Mouse (Mus musculus) heart, embryonic 16.5 days (tissue): ENCODE data around the gene Endou. TPM values are rescaled to one million over a fixed set of nuclear protein-coding genes. Genes with fewer than 3 reads are reported as not detected.

Experiments used
- ATAC-seq: fragments of 200-750 bp; cut with Nextera tagmentation; replicated peaks from 2 replicates; pipeline ENCODE4 v1.8.0; 2017; ENCODE audit warnings: moderate number of reproducible peaks; ENCODE audit not compliant: insufficient read depth, low FRiP score; ENCODE audit errors: extremely low read depth
- H3K27ac ChIP-seq: fragments of 300-500 bp; sonication (generic); 2 replicates; pipeline ENCODE4 v1.5.1; 2014; ENCODE audit warnings: mild to moderate bottlenecking, low read length, control low read depth, moderate library complexity
- H3K27me3 ChIP-seq: fragments of 300-500 bp; sonication (generic); 2 replicates; pipeline ENCODE4 v1.6.1; 2014; ENCODE audit warnings: low read length, mixed read lengths; ENCODE audit not compliant: control insufficient read depth, insufficient read depth
- H3K36me3 ChIP-seq: fragments of 300-500 bp; sonication (generic); 2 replicates; pipeline ENCODE4 v1.6.1; 2014; ENCODE audit not compliant: control insufficient read depth, insufficient read depth
- H3K4me1 ChIP-seq: fragments of 300-500 bp; sonication (generic); 2 replicates; pipeline ENCODE4 v1.6.1; 2014; ENCODE audit warnings: low read length, mixed read lengths; ENCODE audit not compliant: control insufficient read depth, insufficient read depth
- H3K4me2 ChIP-seq: fragments of 300-500 bp; sonication (generic); 2 replicates; pipeline ENCODE4 v1.6.1; 2014; ENCODE audit warnings: low read depth, mild to moderate bottlenecking, control low read depth, low read length
- H3K4me3 ChIP-seq: fragments of 300-500 bp; sonication (generic); 2 replicates; pipeline ENCODE4 v1.5.1; 2014; ENCODE audit warnings: mild to moderate bottlenecking, control low read depth, low read length
- H3K9ac ChIP-seq: fragments of 300-500 bp; sonication (generic); 2 replicates; pipeline ENCODE4 v1.6.1; 2014; ENCODE audit warnings: low read length, control low read depth
- H3K9me3 ChIP-seq: fragments of 300-500 bp; sonication (generic); replicated peaks from 2 replicates; pipeline ENCODE4 v1.6.1; 2016; ENCODE audit warnings: low read length; ENCODE audit not compliant: control insufficient read depth
- WGBS: fragments of 180-500 bp; shearing (Covaris S2); extraction: QIAGEN DNeasy Blood & Tissue Kit; methylation state at CpG from one replicate; pipeline ENCODE4 v1.1.7; 2014; 5-methylcytosine and 5-hydroxymethylcytosine counted together
- polyA plus RNA-seq: library from polyadenylated mRNA; unstranded; fragments of >200 nt; fragmentation: Nextera tagmentation; extraction: Ambion mirVana; gene quantifications from 2 replicates; pipeline ENCODE4 v1.2.1, GENCODE M21; 2015

The Endou gene
- polyA plus RNA-seq, 1 experiment from 2014 or later: 9.6 TPM

GRCm38 (mm10) chr15:97749397-97749796, 18.3 kb upstream of the Endou start:
- ATAC-seq: no peak
- peak overlapping the region; percentile 44; the same call in 1 of the 2 replicates for H3K9ac ChIP-seq
- no peaks in the 10 kb centered on the region for H3K27me3 ChIP-seq
- peaks cover 42% of the 10 kb centered on the region for H3K4me1 ChIP-seq
- H3K9me3 ChIP-seq: no peaks in the 10 kb centered on the region
- H3K27ac ChIP-seq: no peak overlapping the region
- H3K4me3 ChIP-seq: peak overlapping the region; percentile 12; the same call in 1 of the 2 replicates
- no peaks in the 10 kb centered on the region for H3K36me3 ChIP-seq
- WGBS: 87% methylated on average over 9 of the region's 9 CpGs
- peak overlapping the region; percentile 28 for H3K4me2 ChIP-seq

GRCm38 (mm10) chr15:97748964-97749363, 17.8 kb upstream of the Endou start:
- ATAC-seq: no peak
- WGBS: 87% methylated on average over 4 of the region's 4 CpGs
- Histone ChIP-seq H3K9me3 (no peaks in the 10 kb centered on the region), H3K4me2 (peak overlapping the region; percentile 29), H3K4me3 (peak overlapping the region; percentile 26; the same call in 1 of the 2 replicates), H3K27me3 (no peaks in the 10 kb centered on the region), H3K4me1 (peaks cover 38% of the 10 kb centered on the region), H3K36me3 (no peaks in the 10 kb centered on the region), H3K27ac (peak overlapping the region; percentile 76), H3K9ac (peak overlapping the region; percentile 48; the same call in 1 of the 2 replicates)

- 28% methylated on average over 10 of the region's 10 CpGs for WGBS
- Histone ChIP-seq H3K9ac (peak overlapping the region; percentile 48), H3K9me3 (no peaks in the 10 kb centered on the region), H3K4me2 (peak overlapping the region; percentile 36), H3K4me3 (peak overlapping the region; percentile 26; the same call in 1 of the 2 replicates), H3K36me3 (no peaks in the 10 kb centered on the region), H3K27me3 (no peaks in the 10 kb centered on the region), H3K27ac (peak overlapping the region; percentile 76), H3K4me1 (peaks cover 38% of the 10 kb centered on the region)
- ATAC-seq: peak; percentile 65
Observed at GRCm38 (mm10) chr15:97748309-97748708, 17.2 kb upstream of the Endou start.

- Histone ChIP-seq H3K27ac (no peak overlapping the region; the same call in 1 of the 2 replicates), H3K4me3 (no peak overlapping the region), H3K9me3 (no peaks in the 10 kb centered on the region), H3K4me1 (peaks cover 40% of the 10 kb centered on the region), H3K9ac (no peak overlapping the region), H3K4me2 (no peak overlapping the region), H3K27me3 (no peaks in the 10 kb centered on the region), H3K36me3 (no peaks in the 10 kb centered on the region)
- WGBS: 87% methylated on average over 4 of the region's 4 CpGs
- ATAC-seq: no peak
Observed at GRCm38 (mm10) chr15:97747486-97747885, 16.3 kb upstream of the Endou start.

- 87% methylated on average over 24 of the region's 24 CpGs for WGBS
Observed at GRCm38 (mm10) chr15:97746748-97747147, 15.6 kb upstream of the Endou start.

GRCm38 (mm10) chr15:97746278-97746677, 15.1 kb upstream of the Endou start:
- Histone ChIP-seq H3K4me2 (no peak overlapping the region), H3K27me3 (no peaks in the 10 kb centered on the region), H3K36me3 (no peaks in the 10 kb centered on the region), H3K9me3 (no peaks in the 10 kb centered on the region), H3K9ac (no peak overlapping the region), H3K27ac (no peak overlapping the region), H3K4me1 (peaks cover 50% of the 10 kb centered on the region), H3K4me3 (no peak overlapping the region)
- no peak for ATAC-seq
- WGBS: 85% methylated on average over 10 of the region's 10 CpGs

More at GRCm38 (mm10) chr15:97746748-97747147, 15.6 kb upstream of the Endou start:
- Histone ChIP-seq H3K4me3 (no peak overlapping the region), H3K4me1 (peaks cover 48% of the 10 kb centered on the region), H3K9ac (no peak overlapping the region), H3K36me3 (no peaks in the 10 kb centered on the region), H3K27ac (no peak overlapping the region), H3K9me3 (no peaks in the 10 kb centered on the region), H3K27me3 (no peaks in the 10 kb centered on the region), H3K4me2 (no peak overlapping the region)
- no peak for ATAC-seq

- WGBS: 34% methylated on average over 10 of the region's 10 CpGs
- no peak overlapping the region for H3K4me2 ChIP-seq
- H3K27ac ChIP-seq: peak overlapping the region; percentile 64
- H3K4me1 ChIP-seq: peaks cover 43% of the 10 kb centered on the region
- H3K36me3 ChIP-seq: no peaks in the 10 kb centered on the region
- ATAC-seq: 0 out of 2 replicates have a peak, but pooled peaks have one; percentile 13
- no peaks in the 10 kb centered on the region for H3K27me3 ChIP-seq
- no peaks in the 10 kb centered on the region for H3K9me3 ChIP-seq
- H3K4me3 ChIP-seq: no peak overlapping the region
- H3K9ac ChIP-seq: peak overlapping the region; percentile 55
Observed at GRCm38 (mm10) chr15:97745331-97745730, 14.2 kb upstream of the Endou start.

GRCm38 (mm10) chr15:97744930-97745329, 13.8 kb upstream of the Endou start:
- H3K9ac ChIP-seq: peak overlapping the region; percentile 55
- H3K27me3 ChIP-seq: no peaks in the 10 kb centered on the region
- 0 out of 2 replicates have a peak, but pooled peaks have one; percentile 8 for ATAC-seq
- 66% methylated on average over 10 of the region's 10 CpGs for WGBS
- peaks cover 39% of the 10 kb centered on the region for H3K4me1 ChIP-seq
- H3K4me3 ChIP-seq: no peak overlapping the region
- no peaks in the 10 kb centered on the region for H3K9me3 ChIP-seq
- no peaks in the 10 kb centered on the region for H3K36me3 ChIP-seq
- no peak overlapping the region for H3K4me2 ChIP-seq
- peak overlapping the region; percentile 64 for H3K27ac ChIP-seq

- H3K9ac ChIP-seq: no peak overlapping the region
- no peaks in the 10 kb centered on the region for H3K27me3 ChIP-seq
- H3K4me2 ChIP-seq: no peak overlapping the region
- H3K27ac ChIP-seq: peak overlapping the region; percentile 17; the same call in 1 of the 2 replicates
- H3K9me3 ChIP-seq: no peaks in the 10 kb centered on the region
- H3K4me1 ChIP-seq: peaks cover 36% of the 10 kb centered on the region
- ATAC-seq: no peak
- no peaks in the 10 kb centered on the region for H3K36me3 ChIP-seq
- WGBS: 56% methylated on average over 12 of the region's 12 CpGs
- no peak overlapping the region for H3K4me3 ChIP-seq
Observed at GRCm38 (mm10) chr15:97743961-97744525, 12.9 kb upstream of the Endou start.
